Mouse (Mus musculus) myocyte (in vitro differentiated cells): ENCODE results near the gene Dnase1l2. TPM values are rescaled to one million over a fixed set of nuclear protein-coding genes. Genes with fewer than 3 reads are reported as not detected.
"Not testable (repeated sequence)": the region's sequence is repeated elsewhere in the genome, so short reads cannot be mapped to it uniquely, and the experiment has no call there.

ENCODE experiments used
- H3K27me3 ChIP-seq: one replicate; pipeline ENCODE4 v1.6.1; 2011; ENCODE audit not compliant: control insufficient read depth, insufficient read depth, insufficient read length
- H3K36me3 ChIP-seq: one replicate; pipeline ENCODE4 v1.6.1; 2011; ENCODE audit not compliant: control insufficient read depth, insufficient read depth
- H3K4me2 ChIP-seq: one replicate; pipeline ENCODE4 v1.6.1; 2011; ENCODE audit warnings: low read depth, control low read depth
- H3K4me3 ChIP-seq: one replicate; pipeline ENCODE4 v1.5.1; 2011; ENCODE audit warnings: mild to moderate bottlenecking, control low read depth, moderate library complexity
- H3K79me2 ChIP-seq: one replicate; pipeline ENCODE4 v1.6.1; 2011; ENCODE audit not compliant: control insufficient read depth, insufficient read depth
- H3ac ChIP-seq: one replicate; pipeline ENCODE4 v1.6.1; 2011; ENCODE audit not compliant: control insufficient read depth, insufficient read length
- CEBPB ChIP-seq: IDR thresholded peaks from 2 replicates; pipeline ENCODE4 v1.6.1; 2011; ENCODE audit warnings: mild to moderate bottlenecking, moderate library complexity; ENCODE audit not compliant: poor library complexity, insufficient read depth, severe bottlenecking
- E2F4 ChIP-seq: IDR thresholded peaks from one replicate; pipeline ENCODE4 v1.6.1; 2011; ENCODE audit warnings: mild to moderate bottlenecking, control low read depth, moderate library complexity; ENCODE audit not compliant: insufficient read depth
- MAX ChIP-seq: IDR thresholded peaks from one replicate; pipeline ENCODE4 v1.6.1; 2011; ENCODE audit warnings: low read depth, mild to moderate bottlenecking, control low read depth
- MYOD1 ChIP-seq, 3 experiments: IDR thresholded peaks; one replicate each; pipeline ENCODE4 v1.6.1; 2011; ENCODE audit warnings: control low read depth in 2 of 3, low read depth in 2 of 3, mild to moderate bottlenecking in 2 of 3, moderate library complexity in 1 of 3; ENCODE audit not compliant: insufficient read length in 2 of 3, control insufficient read depth in 1 of 3
- MYOG ChIP-seq, 3 experiments: IDR thresholded peaks; one replicate each; pipeline ENCODE4 v1.6.1; 2011; ENCODE audit warnings: control low read depth in 2 of 3, low read depth in 2 of 3, mild to moderate bottlenecking in 2 of 3; ENCODE audit not compliant: insufficient read length in 2 of 3, control insufficient read depth in 1 of 3, insufficient read depth in 1 of 3
- POLR2A ChIP-seq: IDR thresholded peaks from one replicate; pipeline ENCODE4 v1.6.1; 2011; ENCODE audit warnings: low read depth, mild to moderate bottlenecking, control low read depth, moderate library complexity; ENCODE audit not compliant: insufficient read length
- POLR2AphosphoS2 ChIP-seq: IDR thresholded peaks from one replicate; pipeline ENCODE4 v1.6.1; 2011; ENCODE audit warnings: low read depth, control low read depth; ENCODE audit not compliant: insufficient read length
- REST ChIP-seq: IDR thresholded peaks from one replicate; pipeline ENCODE4 v1.6.1; 2011; ENCODE audit warnings: mild to moderate bottlenecking, control low read depth, moderate library complexity; ENCODE audit not compliant: insufficient read depth, insufficient read length
- SRF ChIP-seq: IDR thresholded peaks from one replicate; pipeline ENCODE4 v1.6.1; 2011; ENCODE audit warnings: low read depth; ENCODE audit not compliant: control insufficient read depth, insufficient read length
- TCF12 ChIP-seq: IDR thresholded peaks from one replicate; pipeline ENCODE4 v1.6.1; 2011; ENCODE audit warnings: mild to moderate bottlenecking, control low read depth; ENCODE audit not compliant: poor library complexity, insufficient read depth, severe bottlenecking
- TCF3 ChIP-seq: IDR thresholded peaks from one replicate; pipeline ENCODE4 v1.6.1; 2011; ENCODE audit warnings: low read depth, control low read depth; ENCODE audit not compliant: insufficient read length
- USF1 ChIP-seq: IDR thresholded peaks from one replicate; pipeline ENCODE4 v1.6.1; 2011; ENCODE audit warnings: low read depth, mild to moderate bottlenecking, control low read depth, moderate library complexity
- polyA plus RNA-seq: library from polyadenylated mRNA; unstranded; fragments of >200 nt; fragmentation: generic; extraction: Trizol; gene quantifications from one replicate; pipeline ENCODE4 v1.2.1, GENCODE M21; 2012; ENCODE audit warnings: missing spikeins

Dnase1l2 gene
- polyA plus RNA-seq, 1 experiment: 1.0 TPM

DNA sequence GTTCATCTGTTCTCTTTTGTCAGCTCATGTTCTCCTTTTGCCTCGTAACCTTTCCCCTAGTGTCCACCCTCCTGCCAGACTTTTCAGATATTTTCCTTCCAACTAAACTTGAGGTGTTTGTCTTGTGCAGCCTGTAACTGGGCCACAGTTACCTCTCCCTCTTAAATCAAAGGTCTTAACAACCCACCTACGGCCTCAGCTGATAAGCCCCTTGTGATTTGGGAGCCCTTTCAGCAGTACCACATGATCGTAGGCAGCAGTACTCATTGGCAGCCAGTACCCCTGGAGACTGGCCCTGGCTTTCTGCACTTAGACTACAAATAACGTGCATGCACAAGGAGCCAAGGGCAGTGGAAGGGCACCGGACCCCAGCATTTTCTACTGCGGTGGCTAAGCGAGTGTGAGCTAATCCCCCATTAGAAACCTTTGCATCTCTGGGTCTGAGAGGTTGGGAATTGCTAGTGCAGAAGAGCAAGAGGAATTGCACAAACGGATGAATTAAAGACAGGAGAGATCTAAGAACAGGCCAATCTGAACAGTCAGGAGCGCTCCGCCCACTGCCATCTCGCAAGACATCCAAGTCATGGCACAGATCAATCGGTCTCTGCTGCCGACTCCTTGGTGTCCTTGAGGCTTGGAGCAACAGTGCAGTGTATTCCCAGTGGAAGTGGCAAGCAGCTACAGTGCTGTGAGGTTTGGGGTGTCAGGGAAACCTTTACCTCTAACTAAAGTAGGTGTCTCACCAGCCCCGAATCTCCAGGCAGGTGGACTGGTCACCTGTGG lies 13.5 kb downstream of the Dnase1l2 start:
- TF ChIP-seq TCF12 (no peak), E2F4 (no peak), POLR2A (no peak), CEBPB (no peak), MYOG (IDR thresholded peaks at IDR 0.05; ENCODE audit: control insufficient read depth in 1 of 3, insufficient read depth in 1 of 3, insufficient read length in 2 of 3, low read depth in 2 of 3) (no peak), MAX (no peak), SRF (no peak), TCF3 (no peak), POLR2AphosphoS2 (no peak), REST (no peak), MYOD1 (IDR thresholded peaks at IDR 0.05; ENCODE audit: control insufficient read depth in 1 of 3, insufficient read length in 2 of 3, low read depth in 2 of 3) (no peak), USF1 (no peak)
- H3K4me2 ChIP-seq: no peak overlapping the region
- no peaks in the 10 kb centered on the region for H3K27me3 ChIP-seq
- H3K36me3 ChIP-seq: peaks cover 3% of the 10 kb centered on the region
- H3ac ChIP-seq: no peak overlapping the region
- H3K79me2 ChIP-seq: peaks cover 6% of the 10 kb centered on the region
- no peak overlapping the region for H3K4me3 ChIP-seq

DNA sequence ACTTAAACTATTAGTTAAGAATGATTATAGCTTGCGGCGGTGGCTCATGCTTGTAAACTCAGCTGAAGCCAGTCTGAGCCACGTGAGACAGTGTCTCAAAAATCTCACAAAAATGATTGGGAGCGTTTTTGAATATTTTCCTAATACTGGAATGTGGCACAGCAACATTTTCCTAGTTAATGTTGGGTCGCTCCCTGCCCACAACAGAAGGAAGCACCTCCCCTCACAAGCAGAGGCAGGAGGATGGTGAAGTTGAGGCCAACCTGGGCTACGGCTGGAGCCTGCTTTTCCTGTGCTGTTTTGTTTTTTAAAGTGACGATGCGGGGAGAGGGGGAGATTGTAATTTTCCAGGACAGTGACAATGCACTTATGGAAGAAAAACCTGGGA lies 15.7 kb downstream of the Dnase1l2 start:
- H3K79me2 ChIP-seq: peaks cover 6% of the 10 kb centered on the region
- H3ac ChIP-seq: peak overlapping the region; percentile 19
- peak overlapping the region; percentile 46 for H3K4me3 ChIP-seq
- H3K36me3 ChIP-seq: peaks cover 16% of the 10 kb centered on the region
- TF ChIP-seq MYOG (IDR thresholded peaks at IDR 0.05; ENCODE audit: control insufficient read depth in 1 of 3, insufficient read depth in 1 of 3, insufficient read length in 2 of 3, low read depth in 2 of 3) (no peak), CEBPB (no peak), MAX (no peak), USF1 (no peak), POLR2AphosphoS2 (no peak), TCF12 (no peak), SRF (no peak), REST (no peak), POLR2A (no peak), E2F4 (no peak), TCF3 (no peak)
- no peaks in the 10 kb centered on the region for H3K27me3 ChIP-seq
- peak overlapping the region; percentile 73 for H3K4me2 ChIP-seq

DNA sequence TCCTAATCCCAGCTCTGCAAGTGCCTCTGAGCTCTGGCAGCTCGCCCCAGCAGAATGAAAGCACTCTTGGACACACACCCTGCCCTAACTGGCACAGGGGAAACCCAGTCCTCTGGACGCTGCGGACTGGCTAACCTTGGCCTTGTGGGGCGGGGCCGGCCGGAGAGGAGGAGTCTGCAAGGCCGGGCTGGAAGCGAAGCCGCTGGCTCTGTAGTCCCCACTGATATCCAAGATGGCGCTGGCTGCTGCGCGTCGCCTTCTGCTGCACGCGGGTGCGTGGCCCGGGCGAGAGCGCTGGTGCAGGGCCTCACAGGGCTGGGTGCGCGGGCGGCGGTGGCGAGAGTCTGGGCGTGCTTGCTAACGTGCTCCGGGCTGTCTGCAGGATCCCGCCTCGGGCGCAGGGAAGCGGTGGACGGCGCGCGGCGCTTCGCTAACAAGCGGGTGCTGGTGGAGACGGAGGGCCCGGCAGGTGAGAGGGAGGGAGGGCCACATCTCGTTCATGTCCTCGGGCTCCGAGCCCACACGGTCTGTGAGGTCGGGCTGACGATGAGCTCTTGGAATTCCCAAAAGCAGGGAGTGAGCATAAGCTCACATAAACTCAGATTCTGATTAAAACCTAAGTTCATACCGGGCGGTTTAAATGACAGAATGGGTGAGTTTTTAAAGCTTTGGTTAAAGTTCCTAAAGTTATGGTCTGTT lies 16.3 kb downstream of the Dnase1l2 start, which contains the start of gene Eci1:
TSS of gene Eci1 (plus strand) at position 171 of the 699 bp plus-strand sequence.
- Histone ChIP-seq H3K79me2 (peaks cover 7% of the 10 kb centered on the region), H3K4me2 (peak within 1 kb of the TSS; percentile 73), H3ac (peak within 1 kb of the TSS; percentile 19), H3K27me3 (no peaks in the 10 kb centered on the region), H3K4me3 (peak within 1 kb of the TSS; percentile 46), H3K36me3 (peaks cover 20% of the 10 kb centered on the region)
- TF ChIP-seq CEBPB: no peak
- peak; percentile 99 for TF ChIP-seq POLR2AphosphoS2
- TF ChIP-seq SRF: no peak
- TF ChIP-seq TCF3: no peak
- TF ChIP-seq POLR2A: peak; percentile 100
- peak in 1 of 3 experiments; percentile 36 for TF ChIP-seq MYOD1 (IDR thresholded peaks at IDR 0.05; ENCODE audit: control insufficient read depth in 1 of 3, insufficient read length in 2 of 3, low read depth in 2 of 3)
- TF ChIP-seq MAX: no peak

DNA sequence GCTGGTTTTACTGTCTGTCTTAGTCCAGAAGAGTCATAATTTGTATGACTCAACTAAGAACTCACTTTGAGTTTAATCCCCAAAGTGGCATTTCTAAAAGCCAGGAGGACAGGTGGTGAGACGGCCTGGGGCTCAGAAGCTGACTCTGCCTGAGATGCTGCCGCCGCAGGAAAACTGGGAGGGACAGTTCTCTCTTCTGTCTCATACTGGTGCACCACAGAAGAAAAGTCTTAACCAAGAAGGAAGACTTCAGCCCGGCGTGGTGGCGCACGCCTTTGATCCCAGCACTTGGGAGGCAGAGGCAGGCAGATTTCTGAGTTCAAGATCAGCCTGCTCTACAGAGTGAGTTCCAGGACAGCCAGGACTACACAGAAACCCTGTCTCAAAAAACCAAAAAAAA lies 17.0 kb downstream of the Dnase1l2 start:
- peak overlapping the region; percentile 46 for H3K4me3 ChIP-seq
- peak overlapping the region; percentile 19 for H3ac ChIP-seq
- TF ChIP-seq MYOD1 (IDR thresholded peaks at IDR 0.05; ENCODE audit: control insufficient read depth in 1 of 3, insufficient read length in 2 of 3, low read depth in 2 of 3) (peak in 1 of 3 experiments; percentile 14), TCF12 (no peak), E2F4 (no peak), TCF3 (no peak), REST (no peak), MYOG (IDR thresholded peaks at IDR 0.05; ENCODE audit: control insufficient read depth in 1 of 3, insufficient read depth in 1 of 3, insufficient read length in 2 of 3, low read depth in 2 of 3) (no peak), CEBPB (no peak), MAX (no peak), SRF (no peak)
- no peaks in the 10 kb centered on the region for H3K27me3 ChIP-seq
- peak overlapping the region; percentile 52 for H3K4me2 ChIP-seq
- H3K79me2 ChIP-seq: peaks cover 14% of the 10 kb centered on the region
- H3K36me3 ChIP-seq: peaks cover 27% of the 10 kb centered on the region

DNA sequence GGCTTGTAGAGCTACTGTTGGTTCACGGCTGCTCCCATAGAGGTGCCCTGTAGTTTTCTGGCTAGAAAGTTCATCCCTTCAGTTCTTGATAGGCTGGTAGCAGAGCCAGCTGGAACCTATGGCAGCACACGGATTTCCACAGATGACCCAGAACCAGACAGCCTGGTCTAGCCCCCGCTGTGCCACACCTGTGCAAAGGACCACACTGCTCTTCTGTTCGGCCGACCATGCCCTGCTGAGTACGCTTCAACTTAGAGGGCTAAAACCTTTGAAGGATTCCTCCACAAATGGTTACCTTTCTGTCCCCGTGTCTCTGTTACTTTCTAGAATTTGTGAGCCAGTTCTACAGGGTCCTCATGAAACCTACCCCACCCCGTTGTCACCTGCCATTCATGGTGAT lies 17.6 kb downstream of the Dnase1l2 start:
- Histone ChIP-seq H3K79me2 (peaks cover 16% of the 10 kb centered on the region), H3K36me3 (peaks cover 30% of the 10 kb centered on the region)
- H3ac ChIP-seq, H3K27me3 ChIP-seq, H3K4me2 ChIP-seq, H3K4me3 ChIP-seq: not testable (repeated sequence)
